Mouse (Mus musculus) cerebellum, adult 2 months (tissue): ENCODE measurements around the gene Slc30a4.

ENCODE experiments used
- CTCF ChIP-seq: fragments of 200-500 bp; IDR thresholded peaks from 2 replicates; pipeline ENCODE4 v1.5.1; 2011; ENCODE audit warnings: low read depth, mild to moderate bottlenecking, control low read depth, low read length, moderate library complexity, borderline replicate concordance; ENCODE audit not compliant: insufficient read depth
- POLR2A ChIP-seq: fragments of 200-500 bp; IDR thresholded peaks from 2 replicates; pipeline ENCODE4 v1.6.1; 2011; ENCODE audit warnings: low read length, control low read depth, borderline replicate concordance; ENCODE audit not compliant: insufficient read depth

DNA sequence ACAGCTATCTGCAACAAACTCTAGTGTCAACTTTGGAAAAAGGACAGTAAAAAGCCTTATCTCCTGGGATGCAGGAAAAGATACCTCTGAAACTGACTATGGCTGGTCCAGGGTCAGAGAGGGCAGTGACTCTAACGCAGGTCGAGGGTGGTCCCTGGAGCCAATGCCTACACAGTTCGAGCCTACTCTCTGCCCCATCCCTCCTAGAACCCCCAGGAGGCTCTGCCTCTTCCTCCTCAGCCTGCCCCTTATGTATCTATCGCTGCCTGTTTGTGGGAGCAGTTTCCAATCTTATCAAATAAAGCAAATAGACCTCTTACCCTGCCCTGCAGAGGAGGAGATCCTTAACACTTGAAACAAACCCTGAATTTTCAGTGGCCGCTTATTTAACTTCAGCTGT lies 63.8 kb downstream of the Slc30a4 start:
- TF ChIP-seq POLR2A: no peak
- no peak for TF ChIP-seq CTCF
